Mouse (Mus musculus): ENCODE data around the gene B130006D01Rik. TPM values are rescaled to one million over a fixed set of nuclear protein-coding genes. Genes with fewer than 3 reads are reported as not detected.

B130006D01Rik gene
- total RNA-seq (2021): under 1 TPM; 0.47 to 0.79 TPM

GRCm38 (mm10) chr11:95723287-95723686 lies at the start of gene B130006D01Rik:
TSS of gene B130006D01Rik (plus strand) at chr11:95723587.
- DNase-seq: no peak

GRCm38 (mm10) chr11:95675498-95675897 lies 47.9 kb upstream of the B130006D01Rik start:
- intact Hi-C loops (cut with DNase I): no loop called here
- DNase-seq: no peak

More at GRCm38 (mm10) chr11:95723287-95723686, at the start of gene B130006D01Rik:
- intact Hi-C loops (cut with DNase I): no loop called here

- intact Hi-C loops (cut with DNase I): no loop called here
- DNase-seq: peak; percentile 59 to 61
These were observed 47.1 kb upstream of the B130006D01Rik start for GRCm38 (mm10) chr11:95676307-95676706.

- intact Hi-C loops (cut with DNase I): no loop called here
- no peak for DNase-seq
These were observed 45.3 kb upstream of the B130006D01Rik start for GRCm38 (mm10) chr11:95677925-95678701.

GRCm38 (mm10) chr11:95681995-95682601 lies 41.3 kb upstream of the B130006D01Rik start:
- DNase-seq: no peak
- intact Hi-C loops (cut with DNase I): no loop called here

- DNase-seq: no peak
- intact Hi-C loops (cut with DNase I): no loop called here
These were observed 40.4 kb upstream of the B130006D01Rik start for GRCm38 (mm10) chr11:95682946-95683345.

GRCm38 (mm10) chr11:95686031-95686430 lies 37.4 kb upstream of the B130006D01Rik start:
- DNase-seq: peak; percentile 83 to 88
- intact Hi-C loops (cut with DNase I): loop anchor here (1.0 kb wide), 1 partner anchor 65 kb away; no protein-coding TSS in a partner anchor

GRCm38 (mm10) chr11:95687084-95687656 lies 36.2 kb upstream of the B130006D01Rik start:
- DNase-seq: no peak

GRCm38 (mm10) chr11:95688515-95688914 lies 34.9 kb upstream of the B130006D01Rik start:
- intact Hi-C loops (cut with DNase I): no loop called here
- peak; percentile 58 to 66 for DNase-seq

More at GRCm38 (mm10) chr11:95687084-95687656, 36.2 kb upstream of the B130006D01Rik start:
- intact Hi-C loops (cut with DNase I): no loop called here

GRCm38 (mm10) chr11:95688981-95689380 lies 34.4 kb upstream of the B130006D01Rik start:
- DNase-seq: peak; percentile 29 to 45
- intact Hi-C loops (cut with DNase I): no loop called here

- intact Hi-C loops (cut with DNase I): no loop called here
- no peak for DNase-seq
These were observed 33.8 kb upstream of the B130006D01Rik start for GRCm38 (mm10) chr11:95689544-95689943.

GRCm38 (mm10) chr11:95698541-95698940 lies 24.8 kb upstream of the B130006D01Rik start:
- DNase-seq: no peak

GRCm38 (mm10) chr11:95700778-95701739 lies 22.3 kb upstream of the B130006D01Rik start:
- intact Hi-C loops (cut with DNase I): no loop called here
- DNase-seq: no peak

More at GRCm38 (mm10) chr11:95698541-95698940, 24.8 kb upstream of the B130006D01Rik start:
- intact Hi-C loops (cut with DNase I): no loop called here

GRCm38 (mm10) chr11:95704032-95704969 lies 19.1 kb upstream of the B130006D01Rik start:
- no peak for DNase-seq
- intact Hi-C loops (cut with DNase I): no loop called here

GRCm38 (mm10) chr11:95704970-95705330 lies 18.4 kb upstream of the B130006D01Rik start:
- intact Hi-C loops (cut with DNase I): no loop called here
- no peak for DNase-seq

GRCm38 (mm10) chr11:95709534-95710040 lies 13.8 kb upstream of the B130006D01Rik start:
- intact Hi-C loops (cut with DNase I): no loop called here
- DNase-seq: no peak

GRCm38 (mm10) chr11:95710478-95710877 lies 12.9 kb upstream of the B130006D01Rik start:
- no peak for DNase-seq

GRCm38 (mm10) chr11:95712085-95712562 lies 11.3 kb upstream of the B130006D01Rik start:
- DNase-seq: peak; percentile 35 to 45
- intact Hi-C loops (cut with DNase I): loop anchor here (2.0 kb wide), 1 partner anchor 39 kb away; no protein-coding TSS in a partner anchor

More at GRCm38 (mm10) chr11:95710478-95710877, 12.9 kb upstream of the B130006D01Rik start:
- intact Hi-C loops (cut with DNase I): no loop called here

All from heart, postnatal 10 days (tissue).